Mouse (Mus musculus) activated CD4-positive, CD25-positive, alpha-beta regulatory T cell, adult 4 months (primary cell): ENCODE results near the gene Ercc6l2. TPM values are rescaled to one million over a fixed set of nuclear protein-coding genes. Genes with fewer than 3 reads are reported as not detected.
A peak's percentile ranks its signal among the peaks of the same experiment; 100 is the strongest.

Source experiments
- ATAC-seq: one replicate; pipeline ENCODE4 v1.8.0; 2017
- polyA plus RNA-seq, 2 experiments: library from polyadenylated mRNA; unstranded; fragments of 100-300 nt; shearing (Covaris generic); gene quantifications; one replicate each; pipeline ENCODE4 v1.2.1; 2017

The Ercc6l2 gene
- 10 to 100 TPM; 15.7 to 17.3 TPM for polyA plus RNA-seq

GRCm38 (mm10) chr13:63814746-63815681, at the start of gene Ercc6l2:
Ercc6l2 (plus strand) TSS chr13:63815240.
- ATAC-seq: peak; percentile 96

GRCm38 (mm10) chr13:63766065-63766464, 49.0 kb upstream of the Ercc6l2 start:
- no peak for ATAC-seq

- no peak for ATAC-seq
Observed at GRCm38 (mm10) chr13:63771009-63771408, 44.0 kb upstream of the Ercc6l2 start.

- ATAC-seq: no peak
Observed at GRCm38 (mm10) chr13:63778925-63779324, 36.1 kb upstream of the Ercc6l2 start.

- no peak for ATAC-seq
Observed at GRCm38 (mm10) chr13:63779376-63780291, 35.4 kb upstream of the Ercc6l2 start.

GRCm38 (mm10) chr13:63792234-63792831, 22.7 kb upstream of the Ercc6l2 start:
- ATAC-seq: peak; percentile 30

- ATAC-seq: peak; percentile 72
Observed at GRCm38 (mm10) chr13:63793345-63794308, 21.4 kb upstream of the Ercc6l2 start.

GRCm38 (mm10) chr13:63798677-63799076, 16.4 kb upstream of the Ercc6l2 start:
- no peak for ATAC-seq

- peak; percentile 78 for ATAC-seq
Observed at GRCm38 (mm10) chr13:63799940-63800339, 15.1 kb upstream of the Ercc6l2 start.

- ATAC-seq: no peak
Observed at GRCm38 (mm10) chr13:63801289-63801688, 13.8 kb upstream of the Ercc6l2 start.

- no peak for ATAC-seq
Observed at GRCm38 (mm10) chr13:63807233-63807632, 7.8 kb upstream of the Ercc6l2 start.

GRCm38 (mm10) chr13:63807979-63808378, 7.1 kb upstream of the Ercc6l2 start:
- peak; percentile 64 for ATAC-seq

- no peak for ATAC-seq
Observed at GRCm38 (mm10) chr13:63811477-63811876, 3.6 kb upstream of the Ercc6l2 start.

GRCm38 (mm10) chr13:63815931-63816330, 891 bp downstream of the Ercc6l2 start:
- no peak for ATAC-seq

GRCm38 (mm10) chr13:63845758-63846157, 30.7 kb downstream of the Ercc6l2 start:
- no peak for ATAC-seq

- ATAC-seq: peak; percentile 68
Observed at GRCm38 (mm10) chr13:63850308-63851011, 35.4 kb downstream of the Ercc6l2 start.

GRCm38 (mm10) chr13:63872585-63873282, 57.7 kb downstream of the Ercc6l2 start:
- ATAC-seq: no peak

- peak; percentile 52 for ATAC-seq
Observed at GRCm38 (mm10) chr13:63877138-63877537, 62.1 kb downstream of the Ercc6l2 start.

- no peak for ATAC-seq
Observed at GRCm38 (mm10) chr13:63879105-63879863, 64.2 kb downstream of the Ercc6l2 start.

- ATAC-seq: no peak
Observed at GRCm38 (mm10) chr13:63879864-63880141, 64.8 kb downstream of the Ercc6l2 start.
